Mouse (Mus musculus) CD4-positive, CD25-positive, alpha-beta regulatory T cell, adult 2 months (primary cell): ENCODE data around the gene Iffo1.
"Not testable (repeated sequence)": the region's sequence is repeated elsewhere in the genome, so short reads cannot be mapped to it uniquely, and the experiment has no call there.

ENCODE experiments used
- DNase-seq: peaks from one replicate; pipeline ENCODE4 v3.0.0-alpha.2; 2012; ENCODE audit warnings: low read depth, low spot score

Iffo1 gene

GRCm38 (mm10) chr6:125160854-125161760 lies 16.1 kb downstream of the Iffo1 start:
- peak; percentile 39 for DNase-seq

GRCm38 (mm10) chr6:125161971-125162370 lies 16.9 kb downstream of the Iffo1 start:
- peak; percentile 90 for DNase-seq

GRCm38 (mm10) chr6:125162615-125163305 lies 17.7 kb downstream of the Iffo1 start:
- not testable (repeated sequence) for DNase-seq

GRCm38 (mm10) chr6:125163801-125164657 lies 19.0 kb downstream of the Iffo1 start:
- DNase-seq, result peak; percentile 52

GRCm38 (mm10) chr6:125164672-125165327 lies 19.8 kb downstream of the Iffo1 start:
- DNase-seq, result peak; percentile 83

- DNase-seq, result peak; percentile 98
These were observed 20.4 kb downstream of the Iffo1 start for GRCm38 (mm10) chr6:125165328-125165891.

- peak; percentile 33 for DNase-seq
These were observed 21.2 kb downstream of the Iffo1 start, which contains the start of gene Gapdh for GRCm38 (mm10) chr6:125166051-125166751. Gene Gapdh, minus strand, starts transcription at chr6:125166467.

- DNase-seq, result no peak
These were observed 22.0 kb downstream of the Iffo1 start for GRCm38 (mm10) chr6:125166861-125167650.

GRCm38 (mm10) chr6:125168086-125168485 lies 23.0 kb downstream of the Iffo1 start:
- DNase-seq, result no peak

GRCm38 (mm10) chr6:125170194-125170593 lies 25.2 kb downstream of the Iffo1 start:
- DNase-seq, result no peak

GRCm38 (mm10) chr6:125172474-125172873 lies 27.4 kb downstream of the Iffo1 start:
- no peak for DNase-seq

GRCm38 (mm10) chr6:125173256-125173655 lies 28.2 kb downstream of the Iffo1 start:
- no peak for DNase-seq

- no peak for DNase-seq
These were observed 30.4 kb downstream of the Iffo1 start for GRCm38 (mm10) chr6:125175469-125175868.

- no peak for DNase-seq
These were observed 34.6 kb downstream of the Iffo1 start for GRCm38 (mm10) chr6:125179601-125180000.

- DNase-seq, result no peak
These were observed 37.1 kb downstream of the Iffo1 start for GRCm38 (mm10) chr6:125182133-125182532.

- no peak for DNase-seq
These were observed 41.2 kb downstream of the Iffo1 start for GRCm38 (mm10) chr6:125186203-125186602.

GRCm38 (mm10) chr6:125190816-125191215 lies 45.8 kb downstream of the Iffo1 start:
- no peak for DNase-seq

GRCm38 (mm10) chr6:125191332-125192015 lies 46.4 kb downstream of the Iffo1 start, which contains the start of the genes Ncapd2 and Mrpl51:
Gene Ncapd2, minus strand, starts transcription at chr6:125191701.
Gene Mrpl51, plus strand, starts transcription at chr6:125191801.
- peak; percentile 98 for DNase-seq
